Mouse (Mus musculus) hindbrain, embryonic 13.5 days (tissue): ENCODE results near the gene Trim40. TPM values are rescaled to one million over a fixed set of nuclear protein-coding genes. Genes with fewer than 3 reads are reported as not detected.

Experiments used
- ATAC-seq: fragments of 200-750 bp; cut with Nextera tagmentation; 2 replicates; pipeline ENCODE4 v1.8.0; 2017; ENCODE audit warnings: moderate TSS enrichment; ENCODE audit not compliant: low FRiP score
- H3K27ac ChIP-seq: fragments of 300-500 bp; sonication (generic); 2 replicates; pipeline ENCODE4 v1.5.1; 2015; ENCODE audit warnings: inconsistent platforms, mild to moderate bottlenecking, moderate library complexity
- H3K27me3 ChIP-seq: fragments of 300-500 bp; sonication (generic); 2 replicates; pipeline ENCODE4 v1.6.1; 2015; ENCODE audit warnings: mild to moderate bottlenecking, inconsistent platforms
- H3K36me3 ChIP-seq: fragments of 300-500 bp; sonication (generic); 2 replicates; pipeline ENCODE4 v1.6.1; 2015; ENCODE audit warnings: mild to moderate bottlenecking, inconsistent platforms
- H3K4me1 ChIP-seq: fragments of 300-500 bp; sonication (generic); replicated peaks from 2 replicates; pipeline ENCODE4 v1.6.1; 2015; ENCODE audit warnings: inconsistent platforms
- H3K4me2 ChIP-seq: fragments of 300-500 bp; sonication (generic); 2 replicates; pipeline ENCODE4 v1.6.1; 2015; ENCODE audit warnings: inconsistent platforms, mild to moderate bottlenecking, moderate library complexity
- H3K4me3 ChIP-seq: fragments of 300-500 bp; sonication (generic); 2 replicates; pipeline ENCODE4 v1.5.1; 2015; ENCODE audit warnings: mild to moderate bottlenecking, inconsistent platforms
- H3K9ac ChIP-seq: fragments of 300-500 bp; sonication (generic); 2 replicates; pipeline ENCODE4 v1.6.1; 2015; ENCODE audit warnings: mild to moderate bottlenecking, inconsistent platforms
- H3K9me3 ChIP-seq: fragments of 300-500 bp; sonication (generic); 2 replicates; pipeline ENCODE4 v1.6.1; 2016; ENCODE audit warnings: inconsistent platforms
- WGBS: fragments of 180-500 bp; shearing (Covaris S2); methylation state at CpG from one replicate; pipeline ENCODE4 v1.1.7; 2015; 5-methylcytosine and 5-hydroxymethylcytosine counted together
- polyA plus RNA-seq: library from polyadenylated mRNA; unstranded; fragments of >200 nt; fragmentation: Nextera tagmentation; extraction: Ambion mirVana; gene quantifications from 2 replicates; pipeline ENCODE4 v1.2.1, GENCODE M21; 2015

The Trim40 gene
- polyA plus RNA-seq, 1 experiment from 2014 or later = not detected

DNA sequence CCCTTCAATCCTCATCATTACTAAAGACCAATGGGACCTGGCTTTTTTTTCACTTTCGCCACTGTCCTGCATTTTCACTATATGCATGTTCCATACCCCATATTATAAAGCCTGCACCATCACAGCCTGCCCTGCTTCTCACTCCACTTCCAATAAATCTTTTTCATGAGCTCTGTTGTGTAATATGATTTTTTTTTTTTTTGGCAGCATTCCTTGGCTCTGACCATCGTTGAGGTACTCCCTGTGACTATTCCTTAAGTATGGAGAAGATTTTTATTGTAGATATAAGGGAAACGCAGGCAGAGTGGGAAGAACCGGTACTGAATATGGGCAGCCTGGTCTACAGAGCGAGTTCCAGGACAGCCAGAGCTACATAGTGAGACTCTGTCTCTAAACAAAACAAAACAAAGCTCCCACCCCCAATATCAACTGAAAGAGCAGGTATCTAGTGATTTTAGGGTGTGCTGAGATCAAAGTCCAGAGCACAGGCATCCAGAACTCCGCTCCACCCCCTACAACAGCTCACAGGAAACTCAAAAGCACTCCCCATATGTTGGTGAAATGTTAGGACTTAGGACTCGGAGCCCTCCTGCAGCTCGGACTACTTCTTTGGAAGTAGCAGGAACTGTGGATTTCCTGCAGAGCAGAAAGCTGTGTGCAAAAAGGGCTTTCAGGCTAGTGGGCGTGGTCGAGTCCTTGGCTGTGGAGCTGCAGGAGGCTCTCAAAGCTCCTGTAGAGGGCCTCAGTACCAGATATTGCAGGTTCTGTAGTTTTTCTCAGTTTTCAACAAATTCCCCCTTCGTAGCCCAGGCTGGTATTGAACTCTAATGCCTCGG lies 54.1 kb downstream of the Trim40 start:
- Histone ChIP-seq H3K4me3 (peak overlapping the region; percentile 71; the same call in 1 of the 2 replicates), H3K36me3 (no peaks in the 10 kb centered on the region), H3K27ac (peak overlapping the region; percentile 95), H3K27me3 (no peaks in the 10 kb centered on the region), H3K4me2 (peak overlapping the region; percentile 61), H3K9ac (peak overlapping the region; percentile 88; the same call in 1 of the 2 replicates), H3K4me1 (peaks cover 25% of the 10 kb centered on the region), H3K9me3 (no peaks in the 10 kb centered on the region)
- ATAC-seq = peak; percentile 2; the same call in 1 of the 2 replicates
- WGBS = 36% methylated on average over 12 of the region's 12 CpGs

DNA sequence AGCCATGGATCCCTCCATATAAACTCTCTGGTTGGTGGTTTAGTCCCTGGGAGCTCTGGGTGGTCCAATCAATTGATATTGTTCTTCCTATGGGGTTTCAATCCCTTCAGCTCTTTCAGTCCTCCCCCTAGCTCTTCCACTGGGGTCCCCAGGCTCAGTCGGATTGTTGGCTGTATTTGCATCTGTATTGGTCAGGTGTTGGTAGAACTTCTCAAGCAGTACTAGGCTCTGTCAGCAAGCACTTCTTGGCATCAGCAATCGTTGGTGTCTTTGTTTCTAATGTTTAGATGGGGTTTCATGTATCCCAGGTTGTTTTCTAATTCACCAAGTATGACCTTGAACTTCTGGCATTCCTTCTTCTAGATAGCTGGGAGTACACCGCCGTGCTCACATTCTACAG lies 57.2 kb downstream of the Trim40 start:
- Histone ChIP-seq H3K4me3 (no peak overlapping the region), H3K9me3 (no peaks in the 10 kb centered on the region), H3K27me3 (0 out of 2 replicates have a peak, but pooled peaks cover 4% of the 10 kb centered on the region), H3K4me1 (peaks cover 10% of the 10 kb centered on the region), H3K27ac (no peak overlapping the region), H3K9ac (no peak overlapping the region), H3K36me3 (no peaks in the 10 kb centered on the region), H3K4me2 (no peak overlapping the region)
- 58% methylated on average over 4 of the region's 4 CpGs for WGBS
- ATAC-seq = no peak

Other genes with a start within 250 kb of the Trim40 start
- not detected in 2 replicates for gene H2-M9, start 247.5 kb downstream of the Trim40 start, polyA plus RNA-seq
- gene H2-M1, start 217.9 kb downstream of the Trim40 start, polyA plus RNA-seq = not detected in 2 replicates
- gene H2-M10.5, start 117.2 kb downstream of the Trim40 start, polyA plus RNA-seq = not detected in 2 replicates
- not detected in 2 replicates for gene H2-M10.6, start 78.0 kb downstream of the Trim40 start, polyA plus RNA-seq
- 48.7 and 49.1 TPM in 2 replicates for gene Trim26, start 53.0 kb downstream of the Trim40 start, polyA plus RNA-seq
- 0.40 and 0.52 TPM in 2 replicates for gene Trim15, start 22.9 kb downstream of the Trim40 start, polyA plus RNA-seq
- 1.3 and 1.8 TPM in 2 replicates for gene Trim10, start 20.5 kb downstream of the Trim40 start, polyA plus RNA-seq
- gene Trim31, start 8.0 kb upstream of the Trim40 start, polyA plus RNA-seq = not detected in 2 replicates
- gene Rnf39, start 52.8 kb upstream of the Trim40 start, polyA plus RNA-seq = 0.69 and 1.3 TPM in 2 replicates
- 163 and 169 TPM in 2 replicates for gene Ppp1r11, start 61.6 kb upstream of the Trim40 start, polyA plus RNA-seq
- gene Znrd1, start 68.4 kb upstream of the Trim40 start, polyA plus RNA-seq = 66.4 and 67.7 TPM in 2 replicates
- gene Znrd1as, start 68.5 kb upstream of the Trim40 start, polyA plus RNA-seq = 5.7 and 6.3 TPM in 2 replicates
- gene 2410137M14Rik, start 91.1 kb upstream of the Trim40 start, polyA plus RNA-seq = 0.47 TPM in 1 of 2 replicates, not detected in the other
- 2.7 and 2.8 TPM in 2 replicates for gene H2-M5, start 99.4 kb upstream of the Trim40 start, polyA plus RNA-seq
- 270 and 287 TPM in 2 replicates for gene Zfp57, start 111.0 kb upstream of the Trim40 start, polyA plus RNA-seq
- gene Mog, start 133.3 kb upstream of the Trim40 start, polyA plus RNA-seq = 1.3 and 2.1 TPM in 2 replicates
- gene Gabbr1, start 155.8 kb upstream of the Trim40 start, polyA plus RNA-seq = 55.6 and 57.0 TPM in 2 replicates
- gene Olfr90, start 198.4 kb upstream of the Trim40 start, polyA plus RNA-seq = not detected in 2 replicates
- not detected in 2 replicates for gene Olfr91, start 208.2 kb upstream of the Trim40 start, polyA plus RNA-seq
- not detected in 2 replicates for gene Olfr92, start 230.0 kb upstream of the Trim40 start, polyA plus RNA-seq